Mouse (Mus musculus) lung, postnatal 0 days (tissue): ENCODE measurements at regions not wholly inside any gene's neighbourhood (a gene's known extent, or its start where the extent isn't known, plus 50 kb on each side); places are given as distances from the start of the nearest gene placed in this dataset.

Experiments
- CTCF ChIP-seq: IDR thresholded peaks from 2 replicates; pipeline ENCODE4 v1.5.1; 2016; ENCODE audit warnings: antibody characterized with exemption, mild to moderate bottlenecking
- EP300 ChIP-seq: IDR thresholded peaks from 2 replicates; pipeline ENCODE4 v1.6.1; 2016; ENCODE audit warnings: antibody characterized with exemption, mild to moderate bottlenecking, control low read depth

DNA sequence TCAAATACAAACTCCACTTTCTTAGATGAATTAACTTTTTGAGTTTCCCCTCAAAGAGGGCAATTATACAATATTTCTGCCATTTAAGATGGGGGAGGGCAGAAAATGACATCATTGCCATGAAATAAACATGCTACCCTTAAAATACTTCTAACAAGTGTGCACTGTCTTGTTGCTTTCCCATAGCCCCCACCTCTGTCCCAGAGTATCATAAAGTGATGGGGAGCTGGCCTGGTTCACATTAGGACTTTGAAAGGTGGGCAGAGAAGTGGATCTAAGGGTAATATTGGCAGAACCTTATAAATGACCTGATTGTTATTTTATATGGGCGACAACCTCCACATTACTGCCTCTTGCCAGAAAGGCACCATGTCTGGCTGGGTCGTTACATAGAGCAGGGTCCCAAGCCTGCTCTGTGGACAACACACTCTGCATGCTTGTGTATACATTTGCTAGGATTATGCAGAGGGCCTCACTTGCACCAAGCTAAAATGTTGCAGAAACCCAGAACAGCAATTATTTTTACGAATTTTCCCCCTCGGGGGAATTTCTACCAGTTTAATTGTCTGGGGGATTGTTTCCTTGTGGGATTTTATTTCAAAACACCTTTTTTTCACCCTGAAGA, 521.3 kb downstream of the Ebf1 start:
- TF ChIP-seq CTCF: no peak
- TF ChIP-seq EP300: no peak
